Mouse (Mus musculus): Measurements from ENCODE around the gene Sp7.

DNA sequence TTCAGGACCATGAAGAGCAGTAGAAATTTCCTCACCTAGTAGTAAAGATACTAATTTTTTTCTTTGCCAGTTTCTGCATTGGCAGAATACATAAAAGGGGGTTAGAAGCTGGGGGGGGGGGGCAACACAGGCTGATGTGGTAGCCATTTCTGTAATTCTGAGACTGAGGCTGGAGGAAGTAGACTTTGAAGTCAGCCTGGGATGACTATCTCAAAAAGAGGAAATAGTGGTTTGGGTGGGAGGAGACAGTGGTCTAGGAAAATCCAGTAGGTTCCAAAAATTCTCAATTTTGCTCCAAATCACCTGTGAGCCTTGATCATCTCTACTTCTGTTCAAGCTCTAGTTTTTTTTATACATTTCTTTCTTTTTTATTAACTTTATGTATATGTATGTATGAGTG lies 55.5 kb downstream of the Sp7 start:
- no peak for TF ChIP-seq TCF12 (IDR thresholded peaks at IDR 0.05; ENCODE audit: insufficient read depth, poor library complexity, severe bottlenecking)
- no peak for TF ChIP-seq POLR2A (IDR thresholded peaks at IDR 0.05; ENCODE audit: insufficient read length, low read depth)
- no peak for TF ChIP-seq SRF (IDR thresholded peaks at IDR 0.05; ENCODE audit: control insufficient read depth, insufficient read length, low read depth)
- TF ChIP-seq POLR2AphosphoS2 (IDR thresholded peaks at IDR 0.05; ENCODE audit: insufficient read length, low read depth): no peak
- TF ChIP-seq MYOD1 (IDR thresholded peaks at IDR 0.05; ENCODE audit: control insufficient read depth in 1 of 3, insufficient read length in 2 of 3, low read depth in 2 of 3): no peak
- no peak for TF ChIP-seq MAX (IDR thresholded peaks at IDR 0.05; ENCODE audit: low read depth)
- TF ChIP-seq E2F4 (IDR thresholded peaks at IDR 0.05; ENCODE audit: insufficient read depth): no peak
- TF ChIP-seq USF1 (IDR thresholded peaks at IDR 0.05; ENCODE audit: low read depth): no peak

Data from myocyte (in vitro differentiated cells).